Mouse (Mus musculus): ENCODE data around the gene Otop3. TPM values are rescaled to one million over a fixed set of nuclear protein-coding genes. Genes with fewer than 3 reads are reported as not detected.
"Not testable (repeated sequence)": the region's sequence is repeated elsewhere in the genome, so short reads cannot be mapped to it uniquely, and the experiment has no call there.

Otop3 gene
- polyA plus RNA-seq, 1 experiment from 2014 or later = 1.0 TPM

- no peak for ATAC-seq (ENCODE audit: insufficient number of reproducible peaks, insufficient read depth, low FRiP score, low read depth)
- peak overlapping the region; percentile 79 for H3K4me3 ChIP-seq (ENCODE audit: low read depth, low read length)
- peak overlapping the region; percentile 91 for H3K4me2 ChIP-seq (replicated peaks; ENCODE audit: low read depth, low read length)
- no peaks in the 10 kb centered on the region for H3K9me3 ChIP-seq (ENCODE audit: control insufficient read depth, low read depth, low read length)
- H3K27ac ChIP-seq (ENCODE audit: low read length) = no peak overlapping the region
- no peaks in the 10 kb centered on the region for H3K27me3 ChIP-seq (ENCODE audit: control insufficient read depth, insufficient read depth, low read length)
- H3K36me3 ChIP-seq (ENCODE audit: control insufficient read depth, insufficient read depth, low read length) = no peaks in the 10 kb centered on the region
- peak overlapping the region; percentile 71 for H3K9ac ChIP-seq (replicated peaks; ENCODE audit: low read depth, low read length)
- WGBS = 19% methylated on average over 5 of the region's 5 CpGs
- peaks cover 35% of the 10 kb centered on the region for H3K4me1 ChIP-seq (ENCODE audit: control insufficient read depth, insufficient read depth, low read length)
Observed at GRCm38 (mm10) chr11:115382891-115383290, 48.4 kb downstream of the Otop3 start.

GRCm38 (mm10) chr11:115383701-115384474 lies 49.4 kb downstream of the Otop3 start:
- Histone ChIP-seq H3K4me1 (ENCODE audit: control insufficient read depth, insufficient read depth, low read length) (peaks cover 35% of the 10 kb centered on the region), H3K27me3 (ENCODE audit: control insufficient read depth, insufficient read depth, low read length) (no peaks in the 10 kb centered on the region), H3K36me3 (ENCODE audit: control insufficient read depth, insufficient read depth, low read length) (no peaks in the 10 kb centered on the region), H3K9ac (replicated peaks; ENCODE audit: low read depth, low read length) (no peak overlapping the region), H3K4me2 (replicated peaks; ENCODE audit: low read depth, low read length) (peak overlapping the region; percentile 91; the same call in 1 of the 2 replicates), H3K9me3 (ENCODE audit: control insufficient read depth, low read depth, low read length) (no peaks in the 10 kb centered on the region), H3K4me3 (ENCODE audit: low read depth, low read length) (0 out of 2 replicates have a peak overlapping the region, but pooled peaks have one; percentile 79), H3K27ac (ENCODE audit: low read length) (peak overlapping the region; percentile 10; the same call in 1 of the 2 replicates)
- no peak for ATAC-seq (ENCODE audit: insufficient number of reproducible peaks, insufficient read depth, low FRiP score, low read depth)
- 52% methylated on average over 16 of the region's 16 CpGs for WGBS

GRCm38 (mm10) chr11:115384587-115384986 lies 50.1 kb downstream of the Otop3 start:
- H3K9ac ChIP-seq (replicated peaks; ENCODE audit: low read depth, low read length) = no peak overlapping the region
- WGBS = 82% methylated on average over 5 of the region's 5 CpGs

GRCm38 (mm10) chr11:115386859-115387258 lies 52.3 kb downstream of the Otop3 start:
- H3K4me2 ChIP-seq (replicated peaks; ENCODE audit: low read depth, low read length); H3K9ac ChIP-seq (replicated peaks; ENCODE audit: low read depth, low read length); H3K36me3 ChIP-seq (ENCODE audit: control insufficient read depth, insufficient read depth, low read length); H3K27me3 ChIP-seq (ENCODE audit: control insufficient read depth, insufficient read depth, low read length); ATAC-seq (ENCODE audit: insufficient number of reproducible peaks, insufficient read depth, low FRiP score, low read depth); H3K27ac ChIP-seq (ENCODE audit: low read length); H3K9me3 ChIP-seq (ENCODE audit: control insufficient read depth, low read depth, low read length); H3K4me3 ChIP-seq (ENCODE audit: low read depth, low read length): not testable (repeated sequence)
- H3K4me1 ChIP-seq (ENCODE audit: control insufficient read depth, insufficient read depth, low read length) = peaks cover 27% of the 10 kb centered on the region
- WGBS = 90% methylated on average over 3 of the region's 3 CpGs

More at GRCm38 (mm10) chr11:115384587-115384986, 50.1 kb downstream of the Otop3 start:
- ATAC-seq (ENCODE audit: insufficient number of reproducible peaks, insufficient read depth, low FRiP score, low read depth) = no peak
- no peak overlapping the region for H3K4me3 ChIP-seq (ENCODE audit: low read depth, low read length)
- no peak overlapping the region for H3K27ac ChIP-seq (ENCODE audit: low read length)
- H3K4me2 ChIP-seq (replicated peaks; ENCODE audit: low read depth, low read length) = no peak overlapping the region
- H3K36me3 ChIP-seq (ENCODE audit: control insufficient read depth, insufficient read depth, low read length) = no peaks in the 10 kb centered on the region
- no peaks in the 10 kb centered on the region for H3K27me3 ChIP-seq (ENCODE audit: control insufficient read depth, insufficient read depth, low read length)
- H3K4me1 ChIP-seq (ENCODE audit: control insufficient read depth, insufficient read depth, low read length) = peaks cover 35% of the 10 kb centered on the region
- H3K9me3 ChIP-seq (ENCODE audit: control insufficient read depth, low read depth, low read length) = no peaks in the 10 kb centered on the region

GRCm38 (mm10) chr11:115391358-115391757 lies 56.8 kb downstream of the Otop3 start:
- Histone ChIP-seq H3K4me2 (replicated peaks; ENCODE audit: low read depth, low read length) (no peak overlapping the region), H3K4me3 (ENCODE audit: low read depth, low read length) (no peak overlapping the region), H3K27me3 (ENCODE audit: control insufficient read depth, insufficient read depth, low read length) (no peaks in the 10 kb centered on the region), H3K36me3 (ENCODE audit: control insufficient read depth, insufficient read depth, low read length) (peaks cover 19% of the 10 kb centered on the region; the same call in 1 of the 2 replicates), H3K4me1 (ENCODE audit: control insufficient read depth, insufficient read depth, low read length) (no peaks in the 10 kb centered on the region), H3K9me3 (ENCODE audit: control insufficient read depth, low read depth, low read length) (no peaks in the 10 kb centered on the region), H3K27ac (ENCODE audit: low read length) (no peak overlapping the region), H3K9ac (replicated peaks; ENCODE audit: low read depth, low read length) (no peak overlapping the region)
- WGBS = 93% methylated on average over 7 of the region's 7 CpGs
- no peak for ATAC-seq (ENCODE audit: insufficient number of reproducible peaks, insufficient read depth, low FRiP score, low read depth)

GRCm38 (mm10) chr11:115393721-115394325 lies 59.3 kb downstream of the Otop3 start:
- Histone ChIP-seq H3K9me3 (ENCODE audit: control insufficient read depth, low read depth, low read length) (no peaks in the 10 kb centered on the region), H3K4me3 (ENCODE audit: low read depth, low read length) (no peak overlapping the region), H3K27me3 (ENCODE audit: control insufficient read depth, insufficient read depth, low read length) (no peaks in the 10 kb centered on the region), H3K4me2 (replicated peaks; ENCODE audit: low read depth, low read length) (peak overlapping the region; percentile 5; the same call in 1 of the 2 replicates), H3K4me1 (ENCODE audit: control insufficient read depth, insufficient read depth, low read length) (no peaks in the 10 kb centered on the region), H3K27ac (ENCODE audit: low read length) (no peak overlapping the region), H3K9ac (replicated peaks; ENCODE audit: low read depth, low read length) (no peak overlapping the region), H3K36me3 (ENCODE audit: control insufficient read depth, insufficient read depth, low read length) (peaks cover 19% of the 10 kb centered on the region; the same call in 1 of the 2 replicates)
- ATAC-seq (ENCODE audit: insufficient number of reproducible peaks, insufficient read depth, low FRiP score, low read depth) = 0 out of 2 replicates have a peak, but pooled peaks have one; percentile 28
- WGBS = 63% methylated on average over 34 of the region's 34 CpGs

Other genes with a start within 250 kb of the Otop3 start
- 1.3 and 1.5 TPM in 2 replicates for gene Rab37, start 243.3 kb upstream of the Otop3 start, polyA plus RNA-seq (2014; fragmentation: Nextera tagmentation; extraction: Ambion mirVana)
- gene Cd300lf, start 200.7 kb upstream of the Otop3 start, polyA plus RNA-seq (2014; fragmentation: Nextera tagmentation; extraction: Ambion mirVana) = 0.33 and 0.48 TPM in 2 replicates
- gene Slc9a3r1, start 171.4 kb upstream of the Otop3 start, polyA plus RNA-seq (2014; fragmentation: Nextera tagmentation; extraction: Ambion mirVana) = 105 and 114 TPM in 2 replicates
- 10.5 and 13.2 TPM in 2 replicates for gene Tmem104, start 147.2 kb upstream of the Otop3 start, polyA plus RNA-seq (2014; fragmentation: Nextera tagmentation; extraction: Ambion mirVana)
- 18.3 and 20.1 TPM in 2 replicates for gene Nat9, start 146.9 kb upstream of the Otop3 start, polyA plus RNA-seq (2014; fragmentation: Nextera tagmentation; extraction: Ambion mirVana)
- not detected in 2 replicates for gene Grin2c, start 67.5 kb upstream of the Otop3 start, polyA plus RNA-seq (2014; fragmentation: Nextera tagmentation; extraction: Ambion mirVana)
- 11.5 and 13.3 TPM in 2 replicates for gene Fdxr, start 57.7 kb upstream of the Otop3 start, polyA plus RNA-seq (2014; fragmentation: Nextera tagmentation; extraction: Ambion mirVana)
- 1.3 and 1.5 TPM in 2 replicates for gene Fads6, start 37.1 kb upstream of the Otop3 start, polyA plus RNA-seq (2014; fragmentation: Nextera tagmentation; extraction: Ambion mirVana)
- gene Otop2, start 27.6 kb upstream of the Otop3 start, polyA plus RNA-seq (2014; fragmentation: Nextera tagmentation; extraction: Ambion mirVana) = not detected in 2 replicates
- 0.10 TPM in 1 of 2 replicates, not detected in the other for gene Ush1g, start 12.7 kb upstream of the Otop3 start, polyA plus RNA-seq (2014; fragmentation: Nextera tagmentation; extraction: Ambion mirVana)
- 21.0 and 24.4 TPM in 2 replicates for gene Hid1, start 33.0 kb downstream of the Otop3 start, polyA plus RNA-seq (2014; fragmentation: Nextera tagmentation; extraction: Ambion mirVana)
- gene Cdr2l, start 47.2 kb downstream of the Otop3 start, polyA plus RNA-seq (2014; fragmentation: Nextera tagmentation; extraction: Ambion mirVana) = 12.6 and 13.0 TPM in 2 replicates
- 206 and 208 TPM in 2 replicates for gene Mrpl58, start 69.0 kb downstream of the Otop3 start, polyA plus RNA-seq (2014; fragmentation: Nextera tagmentation; extraction: Ambion mirVana)
- gene Atp5h, start 85.2 kb downstream of the Otop3 start, polyA plus RNA-seq (2014; fragmentation: Nextera tagmentation; extraction: Ambion mirVana) = 832 and 848 TPM in 2 replicates
- 9.5 and 12.3 TPM in 2 replicates for gene Kctd2, start 85.4 kb downstream of the Otop3 start, polyA plus RNA-seq (2014; fragmentation: Nextera tagmentation; extraction: Ambion mirVana)
- gene Trim80, start 105.8 kb downstream of the Otop3 start, polyA plus RNA-seq (2014; fragmentation: Nextera tagmentation; extraction: Ambion mirVana) = not detected in 2 replicates
- gene Slc16a5, start 127.7 kb downstream of the Otop3 start, polyA plus RNA-seq (2014; fragmentation: Nextera tagmentation; extraction: Ambion mirVana) = 0.32 and 1.0 TPM in 2 replicates
- gene Armc7, start 140.9 kb downstream of the Otop3 start, polyA plus RNA-seq (2014; fragmentation: Nextera tagmentation; extraction: Ambion mirVana) = 5.7 and 8.0 TPM in 2 replicates
- 111 and 121 TPM in 2 replicates for gene Nt5c, start 157.1 kb downstream of the Otop3 start, polyA plus RNA-seq (2014; fragmentation: Nextera tagmentation; extraction: Ambion mirVana)
- 529 and 563 TPM in 2 replicates for gene Jpt1, start 179.7 kb downstream of the Otop3 start, polyA plus RNA-seq (2014; fragmentation: Nextera tagmentation; extraction: Ambion mirVana)
- 984 and 994 TPM in 2 replicates for gene Sumo2, start 201.5 kb downstream of the Otop3 start, polyA plus RNA-seq (2014; fragmentation: Nextera tagmentation; extraction: Ambion mirVana)
- gene Nup85, start 229.7 kb downstream of the Otop3 start, polyA plus RNA-seq (2014; fragmentation: Nextera tagmentation; extraction: Ambion mirVana) = 162 and 164 TPM in 2 replicates

Measured in stomach, embryonic 14.5 days (tissue).